Mouse (Mus musculus): ENCODE measurements around the gene Rfc2. TPM values are rescaled to one million over a fixed set of nuclear protein-coding genes. Genes with fewer than 3 reads are reported as not detected.
A peak's percentile ranks its signal among the peaks of the same experiment; 100 is the strongest.

Rfc2 gene
- polyA plus RNA-seq, 1 experiment = 82.8 TPM

DNA sequence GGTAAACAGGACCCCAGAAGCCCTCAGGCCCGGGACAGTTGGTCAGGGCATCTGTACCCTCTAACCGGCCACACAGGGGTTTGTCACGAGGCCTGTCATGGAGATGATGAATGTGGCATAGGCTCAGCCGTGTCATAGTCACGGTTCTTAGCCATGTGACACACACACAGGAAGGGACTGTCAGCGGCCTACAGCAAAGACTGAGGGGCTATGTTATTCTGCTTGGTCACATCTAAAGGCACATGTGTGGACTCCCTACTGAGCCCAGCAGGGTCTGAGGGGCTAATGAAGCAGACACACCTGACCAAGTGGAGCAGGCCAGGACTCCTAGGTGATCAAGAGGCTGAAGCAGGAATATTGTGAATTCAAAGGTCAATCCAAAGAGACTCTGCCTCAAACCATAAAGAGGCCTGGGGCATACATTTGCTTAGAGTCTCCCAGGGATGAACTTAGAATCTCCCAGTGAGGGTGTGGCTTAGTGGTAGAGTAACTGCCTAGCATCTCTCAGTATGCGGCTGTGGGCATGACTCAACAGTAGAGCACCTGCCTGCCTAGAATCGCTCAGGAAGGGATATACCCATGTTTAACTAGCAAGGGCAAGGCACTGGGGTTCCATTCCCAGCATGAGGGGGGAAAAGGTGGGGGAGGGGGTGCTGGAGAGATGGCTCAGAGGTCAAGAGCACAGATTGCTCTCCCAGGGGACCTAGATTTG is 30.8 kb downstream of the Rfc2 start:
- Histone ChIP-seq H3K36me3 (ENCODE audit: control insufficient read depth, insufficient read depth, low read length) (no peaks in the 10 kb centered on the region), H3K27me3 (ENCODE audit: control insufficient read depth, insufficient read depth, low read length) (no peaks in the 10 kb centered on the region), H3K4me1 (ENCODE audit: control insufficient read depth, insufficient read depth, insufficient read length) (peaks cover 29% of the 10 kb centered on the region; the same call in 1 of the 2 replicates), H3K27ac (ENCODE audit: insufficient read depth, low read length) (peak overlapping the region; percentile 55), H3K4me3 (ENCODE audit: extremely low read depth, insufficient read depth, insufficient read length) (no peak overlapping the region)
- 15% methylated on average over 8 of the region's 8 CpGs for WGBS
- DNase-seq (ENCODE audit: low read depth in 1 of 2, low spot score in 2 of 2) = peak in 1 of 2 experiments; percentile 29
- TF ChIP-seq POLR2A (IDR thresholded peaks at IDR 0.05; ENCODE audit: low read depth, low read length) (no peak), CTCF (IDR thresholded peaks at IDR 0.05; ENCODE audit: extremely low read depth, insufficient read depth, insufficient read length, insufficient replicate concordance) (no peak)

DNA sequence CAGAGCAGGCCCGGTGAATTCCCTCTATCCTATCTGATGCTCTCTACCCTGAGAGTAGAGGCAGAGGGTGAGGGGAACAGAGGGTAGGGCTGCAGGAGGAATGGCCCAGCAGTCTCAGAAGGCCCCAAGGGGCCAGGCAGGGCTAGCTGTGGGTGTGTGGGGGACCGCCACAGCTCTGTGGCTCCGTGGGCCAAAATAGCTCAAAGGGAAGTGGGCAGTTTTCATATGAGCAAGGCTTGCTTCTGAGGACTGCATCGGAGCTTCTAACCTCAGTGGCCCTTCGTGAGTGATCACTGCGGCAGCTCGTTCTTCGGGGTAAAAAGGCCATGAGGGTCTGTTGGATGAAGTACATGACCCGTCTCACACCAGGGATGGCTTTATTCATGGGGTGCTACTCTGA is 32.6 kb downstream of the Rfc2 start:
- Histone ChIP-seq H3K36me3 (ENCODE audit: control insufficient read depth, insufficient read depth, low read length) (no peaks in the 10 kb centered on the region; the same call in 1 of the 2 replicates), H3K4me3 (ENCODE audit: extremely low read depth, insufficient read depth, insufficient read length) (peak overlapping the region; percentile 70), H3K27ac (ENCODE audit: insufficient read depth, low read length) (peak overlapping the region; percentile 85), H3K4me1 (ENCODE audit: control insufficient read depth, insufficient read depth, insufficient read length) (peaks cover 19% of the 10 kb centered on the region; the same call in 1 of the 2 replicates), H3K27me3 (ENCODE audit: control insufficient read depth, insufficient read depth, low read length) (no peaks in the 10 kb centered on the region)
- peak in 1 of 2 experiments; percentile 78 for DNase-seq (ENCODE audit: low read depth in 1 of 2, low spot score in 2 of 2)
- 25% methylated on average over 9 of the region's 9 CpGs for WGBS
- TF ChIP-seq CTCF (IDR thresholded peaks at IDR 0.05; ENCODE audit: extremely low read depth, insufficient read depth, insufficient read length, insufficient replicate concordance) (no peak), POLR2A (IDR thresholded peaks at IDR 0.05; ENCODE audit: low read depth, low read length) (peak; percentile 39; the same call in 1 of the 2 replicates)

DNA sequence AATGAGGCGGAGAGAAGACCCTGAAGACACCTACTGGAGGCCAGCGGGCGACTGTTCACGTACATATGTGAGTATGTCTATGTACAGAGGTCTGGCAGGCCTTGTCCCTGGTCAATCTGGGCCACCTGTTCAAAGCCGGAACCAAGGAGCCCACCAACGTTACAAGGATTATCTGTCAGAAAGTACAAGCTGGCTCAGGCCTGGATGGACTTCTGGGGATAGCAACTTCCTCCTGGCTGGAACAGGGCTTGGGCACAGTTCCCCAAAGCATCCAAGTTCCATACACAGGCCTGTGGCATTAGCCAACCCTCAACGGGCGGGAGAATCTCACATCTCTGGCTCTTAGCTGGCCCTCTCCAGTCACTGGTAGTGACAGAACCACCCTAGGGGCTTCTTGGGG is 33.1 kb downstream of the Rfc2 start:
- 66% methylated on average over 8 of the region's 8 CpGs for WGBS
- Histone ChIP-seq H3K4me1 (ENCODE audit: control insufficient read depth, insufficient read depth, insufficient read length) (peaks cover 19% of the 10 kb centered on the region; the same call in 1 of the 2 replicates), H3K27ac (ENCODE audit: insufficient read depth, low read length) (peak overlapping the region; percentile 85), H3K36me3 (ENCODE audit: control insufficient read depth, insufficient read depth, low read length) (peaks cover 4% of the 10 kb centered on the region), H3K4me3 (ENCODE audit: extremely low read depth, insufficient read depth, insufficient read length) (peak overlapping the region; percentile 70), H3K27me3 (ENCODE audit: control insufficient read depth, insufficient read depth, low read length) (no peaks in the 10 kb centered on the region)
- DNase-seq (ENCODE audit: low read depth in 1 of 2, low spot score in 2 of 2) = no peak
- no peak for TF ChIP-seq POLR2A (IDR thresholded peaks at IDR 0.05; ENCODE audit: low read depth, low read length)
- no peak for TF ChIP-seq CTCF (IDR thresholded peaks at IDR 0.05; ENCODE audit: extremely low read depth, insufficient read depth, insufficient read length, insufficient replicate concordance)

DNA sequence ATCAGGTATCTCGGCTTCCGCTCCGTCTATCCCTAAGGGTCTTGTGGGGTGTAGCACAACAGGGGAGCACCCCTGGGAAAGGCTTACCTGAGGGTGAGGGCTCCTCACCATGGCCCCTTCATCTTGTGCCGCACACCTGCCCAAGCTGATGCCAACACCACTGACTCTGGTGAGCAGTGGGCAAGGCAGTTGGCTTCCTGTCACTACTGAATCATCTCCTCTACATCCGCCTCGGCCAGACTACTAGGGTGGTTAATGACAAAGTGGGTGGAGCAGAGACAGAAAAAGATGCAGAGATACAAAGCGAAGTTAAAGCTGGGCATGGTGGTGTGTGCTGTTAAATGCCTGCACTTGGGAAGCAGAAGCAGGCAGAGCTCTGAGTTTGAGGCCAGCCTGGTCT is 33.6 kb downstream of the Rfc2 start, which contains the start of gene Lat2:
TSS of gene Lat2 (minus strand) at position 224 of the 400 bp plus-strand sequence.
- TF ChIP-seq CTCF (IDR thresholded peaks at IDR 0.05; ENCODE audit: extremely low read depth, insufficient read depth, insufficient read length, insufficient replicate concordance) = no peak
- TF ChIP-seq POLR2A (IDR thresholded peaks at IDR 0.05; ENCODE audit: low read depth, low read length) = peak; percentile 61; the same call in 1 of the 2 replicates
- peak; percentile 37 to 68 for DNase-seq (ENCODE audit: low read depth in 1 of 2, low spot score in 2 of 2)
- peak within 1 kb of the TSS; percentile 85 for H3K27ac ChIP-seq (ENCODE audit: insufficient read depth, low read length)

DNA sequence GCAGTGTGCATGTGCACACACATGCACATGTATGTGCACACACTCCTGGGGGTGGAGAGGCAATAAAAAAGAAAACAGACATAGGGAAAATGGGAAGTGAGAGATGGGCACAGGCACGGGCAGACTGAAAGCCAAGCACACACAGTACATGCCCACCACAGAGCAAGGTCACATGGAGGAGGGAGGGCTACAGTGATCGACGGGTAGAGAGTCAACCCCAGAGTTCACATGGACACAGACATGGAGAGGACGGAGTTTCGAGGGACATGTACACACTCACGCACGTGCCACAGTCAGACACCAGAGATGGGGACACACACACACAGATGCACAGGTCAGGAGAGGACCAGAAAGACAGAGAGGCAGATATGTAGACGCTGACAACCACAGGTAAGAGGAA is 34.2 kb downstream of the Rfc2 start:
- Histone ChIP-seq H3K36me3 (ENCODE audit: control insufficient read depth, insufficient read depth, low read length) (peaks cover 9% of the 10 kb centered on the region), H3K4me1 (ENCODE audit: control insufficient read depth, insufficient read depth, insufficient read length) (peaks cover 19% of the 10 kb centered on the region; the same call in 1 of the 2 replicates), H3K27me3 (ENCODE audit: control insufficient read depth, insufficient read depth, low read length) (no peaks in the 10 kb centered on the region), H3K4me3 (ENCODE audit: extremely low read depth, insufficient read depth, insufficient read length) (no peak overlapping the region; the same call in 1 of the 2 replicates), H3K27ac (ENCODE audit: insufficient read depth, low read length) (peak overlapping the region; percentile 85)
- no peak for DNase-seq (ENCODE audit: low read depth in 1 of 2, low spot score in 2 of 2)
- whole genome bisulfite sequencing = 50% methylated on average over 8 of the region's 8 CpGs
- TF ChIP-seq CTCF (IDR thresholded peaks at IDR 0.05; ENCODE audit: extremely low read depth, insufficient read depth, insufficient read length, insufficient replicate concordance) (no peak), POLR2A (IDR thresholded peaks at IDR 0.05; ENCODE audit: low read depth, low read length) (no peak)

More for the DNA sequence above, 33.6 kb downstream of the Rfc2 start, which contains the start of gene Lat2:
- Histone ChIP-seq H3K4me3 (ENCODE audit: extremely low read depth, insufficient read depth, insufficient read length) (peak within 1 kb of the TSS; percentile 70), H3K27me3 (ENCODE audit: control insufficient read depth, insufficient read depth, low read length) (no peaks in the 10 kb centered on the region), H3K4me1 (ENCODE audit: control insufficient read depth, insufficient read depth, insufficient read length) (peaks cover 19% of the 10 kb centered on the region; the same call in 1 of the 2 replicates), H3K36me3 (ENCODE audit: control insufficient read depth, insufficient read depth, low read length) (peaks cover 7% of the 10 kb centered on the region)
- 32% methylated on average over 7 of the region's 7 CpGs for WGBS

DNA sequence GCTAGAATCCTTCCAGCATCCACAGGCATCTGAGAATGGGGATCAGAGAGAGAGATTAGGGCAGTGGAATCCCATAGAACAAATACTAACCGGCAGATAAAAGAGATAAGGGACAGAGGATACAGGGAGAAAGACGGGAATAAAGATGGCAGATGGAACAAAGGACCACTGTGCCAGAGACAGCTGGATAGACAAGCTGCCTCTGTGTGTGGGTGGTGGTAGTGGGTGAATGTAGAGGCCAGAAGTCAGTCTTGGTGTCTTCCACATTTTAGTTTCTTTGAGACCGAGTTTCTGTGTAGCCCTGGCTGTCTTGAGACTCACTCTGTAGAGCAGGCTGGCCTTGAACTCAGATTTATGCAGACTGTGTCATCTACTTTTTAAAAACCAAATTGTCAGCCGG is 34.6 kb downstream of the Rfc2 start:
- WGBS = 76% methylated on average over 4 of the region's 4 CpGs
- H3K4me1 ChIP-seq (ENCODE audit: control insufficient read depth, insufficient read depth, insufficient read length) = peaks cover 19% of the 10 kb centered on the region; the same call in 1 of the 2 replicates
- no peaks in the 10 kb centered on the region for H3K27me3 ChIP-seq (ENCODE audit: control insufficient read depth, insufficient read depth, low read length)
- H3K27ac ChIP-seq (ENCODE audit: insufficient read depth, low read length) = peak overlapping the region; percentile 85
- no peak for DNase-seq (ENCODE audit: low read depth in 1 of 2, low spot score in 2 of 2)
- TF ChIP-seq POLR2A (IDR thresholded peaks at IDR 0.05; ENCODE audit: low read depth, low read length) (no peak), CTCF (IDR thresholded peaks at IDR 0.05; ENCODE audit: extremely low read depth, insufficient read depth, insufficient read length, insufficient replicate concordance) (no peak)
- H3K4me3 ChIP-seq (ENCODE audit: extremely low read depth, insufficient read depth, insufficient read length) = no peak overlapping the region
- H3K36me3 ChIP-seq (ENCODE audit: control insufficient read depth, insufficient read depth, low read length) = peaks cover 13% of the 10 kb centered on the region

Data from spleen, adult 2 months (tissue).